Mouse (Mus musculus): ENCODE data around the gene Lmtk3.

DNA sequence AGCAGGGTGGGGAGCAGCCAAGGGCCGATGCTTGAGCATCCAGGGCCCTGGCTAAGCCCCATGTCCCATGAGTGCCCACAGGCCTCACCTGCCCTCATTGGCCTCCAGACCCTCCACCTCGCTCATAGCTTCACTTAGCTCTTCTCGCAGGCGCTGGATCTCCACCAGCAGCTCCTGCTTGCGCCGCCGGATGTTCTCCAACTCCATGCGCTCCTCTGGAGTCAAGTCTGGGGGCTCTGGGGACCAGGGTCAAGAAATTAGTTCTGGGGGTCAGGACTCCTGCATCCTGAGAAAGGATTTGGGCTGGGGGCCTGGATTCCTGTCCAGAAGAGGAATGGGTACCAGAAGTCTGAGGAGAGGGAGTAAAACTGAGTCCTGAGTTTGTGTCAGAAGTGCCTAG, 29.4 kb downstream of the Lmtk3 start:
- no peak for TF ChIP-seq POLR2A (IDR thresholded peaks at IDR 0.05; ENCODE audit: low read depth, low read length)
- no peak for TF ChIP-seq CTCF (conservative IDR thresholded peaks at IDR 0.05; ENCODE audit: insufficient read depth, insufficient read length, low read depth, low read length)
